Mouse (Mus musculus) small intestine, adult 2 months (tissue): ENCODE results near the gene Brsk2. TPM values are rescaled to one million over a fixed set of nuclear protein-coding genes. Genes with fewer than 3 reads are reported as not detected.

Source experiments
- H3K27ac ChIP-seq: fragments of 200-500 bp; 2 replicates; pipeline ENCODE4 v1.5.1; 2012; ENCODE audit warnings: low read depth, low read length, control low read depth, inconsistent platforms; ENCODE audit not compliant: insufficient read depth
- H3K27me3 ChIP-seq: fragments of 200-500 bp; 2 replicates; pipeline ENCODE4 v1.6.1; 2012; ENCODE audit warnings: mild to moderate bottlenecking, moderate library complexity, low read length, inconsistent platforms; ENCODE audit not compliant: control insufficient read depth, insufficient read depth
- H3K36me3 ChIP-seq: fragments of 200-500 bp; 2 replicates; pipeline ENCODE4 v1.6.1; 2012; ENCODE audit warnings: mild to moderate bottlenecking, low read length, control low read depth, inconsistent platforms; ENCODE audit not compliant: control insufficient read depth, insufficient read depth
- H3K4me1 ChIP-seq: fragments of 200-500 bp; 2 replicates; pipeline ENCODE4 v1.6.1; 2012; ENCODE audit warnings: low read length, inconsistent platforms, mixed read lengths; ENCODE audit not compliant: control insufficient read depth, insufficient read depth, insufficient read length
- H3K4me3 ChIP-seq: fragments of 200-500 bp; 2 replicates; pipeline ENCODE4 v1.5.1; 2012; ENCODE audit warnings: low read depth, mild to moderate bottlenecking, control low read depth, inconsistent platforms, low read length, moderate library complexity
- CTCF ChIP-seq: fragments of 200-500 bp; IDR thresholded peaks from 2 replicates; pipeline ENCODE4 v1.5.1; 2012; ENCODE audit warnings: low read depth, mild to moderate bottlenecking, control low read depth, inconsistent platforms, low read length, moderate library complexity, mixed read lengths; ENCODE audit not compliant: insufficient replicate concordance, insufficient read length; ENCODE audit errors: extremely low read depth
- POLR2A ChIP-seq: fragments of 200-500 bp; IDR thresholded peaks from 2 replicates; pipeline ENCODE4 v1.6.1; 2012; ENCODE audit warnings: low read depth, mild to moderate bottlenecking, control low read depth, inconsistent platforms, low read length, moderate library complexity
- WGBS: fragments of 180-500 bp; shearing (Covaris S2); methylation state at CpG from one replicate; pipeline ENCODE4 v1.1.7; 2018; 5-methylcytosine and 5-hydroxymethylcytosine counted together
- polyA plus RNA-seq: library from polyadenylated mRNA; depleted of rRNA; stranded (reverse); fragments of >200 nt; gene quantifications from 2 replicates; pipeline ENCODE4 v1.2.3, GENCODE M21; 2012

Brsk2 gene
- polyA plus RNA-seq, 1 experiment: 0.51 TPM

DNA sequence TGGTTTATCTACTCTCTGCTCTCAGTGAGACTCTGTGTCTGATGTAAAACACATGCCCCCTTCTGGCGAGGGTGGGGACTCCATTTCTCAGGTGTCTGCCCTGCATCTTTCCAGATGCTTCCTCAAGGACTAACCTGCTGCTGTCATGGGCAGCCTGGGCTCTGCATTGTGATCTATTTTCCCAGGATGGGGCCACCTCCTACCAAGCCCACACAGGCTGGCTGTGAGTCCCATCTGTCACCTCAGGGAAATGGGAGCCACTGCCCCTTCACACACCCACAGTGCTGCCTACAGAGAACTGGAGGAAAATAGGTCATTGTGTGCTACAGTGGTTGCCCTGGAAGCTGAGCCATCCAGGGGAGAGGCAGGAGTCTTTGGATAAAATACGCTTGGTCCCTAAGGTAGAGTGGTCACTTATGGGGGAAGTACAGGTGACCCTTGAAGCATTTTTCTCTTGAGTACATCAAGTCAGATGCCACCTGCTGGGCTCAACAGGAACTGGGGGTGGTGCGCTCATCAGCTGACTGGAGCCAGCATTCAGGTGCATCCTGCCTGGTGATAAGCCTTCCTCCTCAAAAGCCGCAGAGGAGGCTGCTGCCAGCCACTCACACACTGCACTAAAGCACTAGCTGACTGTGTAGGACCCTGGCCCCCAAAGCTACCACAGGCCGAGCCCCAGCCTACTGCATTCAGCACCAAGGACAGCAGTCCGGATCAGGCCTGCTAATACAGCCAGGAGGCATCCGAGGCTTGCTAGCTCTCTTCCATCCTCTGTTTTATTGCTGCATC is 23.5 kb downstream of the Brsk2 start:
- no peaks in the 10 kb centered on the region for H3K27me3 ChIP-seq
- H3K4me3 ChIP-seq: no peak overlapping the region
- WGBS: 20% methylated on average over 7 of the region's 7 CpGs
- no peak overlapping the region for H3K27ac ChIP-seq
- no peaks in the 10 kb centered on the region for H3K36me3 ChIP-seq
- no peaks in the 10 kb centered on the region for H3K4me1 ChIP-seq
- TF ChIP-seq CTCF (peak; percentile 56; the same call in 1 of the 2 replicates), POLR2A (no peak)

- 48% methylated on average over 6 of the region's 6 CpGs for WGBS
- Histone ChIP-seq H3K27me3 (no peaks in the 10 kb centered on the region), H3K4me1 (no peaks in the 10 kb centered on the region), H3K27ac (no peak overlapping the region), H3K4me3 (no peak overlapping the region), H3K36me3 (no peaks in the 10 kb centered on the region)
- no peak for TF ChIP-seq CTCF
- TF ChIP-seq POLR2A: no peak
These were observed 28.5 kb downstream of the Brsk2 start for GRCm38 (mm10) chr7:141978003-141978402.

- H3K4me1 ChIP-seq: no peaks in the 10 kb centered on the region
- no peak overlapping the region for H3K4me3 ChIP-seq
- no peak overlapping the region for H3K27ac ChIP-seq
- no peaks in the 10 kb centered on the region for H3K27me3 ChIP-seq
- TF ChIP-seq CTCF (no peak), POLR2A (no peak)
- no peaks in the 10 kb centered on the region for H3K36me3 ChIP-seq
- 79% methylated on average over 4 of the region's 4 CpGs for WGBS
These were observed 29.7 kb downstream of the Brsk2 start for GRCm38 (mm10) chr7:141979247-141979646.

- H3K4me1 ChIP-seq: no peaks in the 10 kb centered on the region
- TF ChIP-seq CTCF (no peak), POLR2A (no peak)
- H3K27ac ChIP-seq: no peak overlapping the region
- 78% methylated on average over 7 of the region's 7 CpGs for WGBS
- no peaks in the 10 kb centered on the region for H3K36me3 ChIP-seq
- H3K27me3 ChIP-seq: no peaks in the 10 kb centered on the region
- H3K4me3 ChIP-seq: no peak overlapping the region
These were observed 31.7 kb downstream of the Brsk2 start for GRCm38 (mm10) chr7:141981237-141981636.

DNA sequence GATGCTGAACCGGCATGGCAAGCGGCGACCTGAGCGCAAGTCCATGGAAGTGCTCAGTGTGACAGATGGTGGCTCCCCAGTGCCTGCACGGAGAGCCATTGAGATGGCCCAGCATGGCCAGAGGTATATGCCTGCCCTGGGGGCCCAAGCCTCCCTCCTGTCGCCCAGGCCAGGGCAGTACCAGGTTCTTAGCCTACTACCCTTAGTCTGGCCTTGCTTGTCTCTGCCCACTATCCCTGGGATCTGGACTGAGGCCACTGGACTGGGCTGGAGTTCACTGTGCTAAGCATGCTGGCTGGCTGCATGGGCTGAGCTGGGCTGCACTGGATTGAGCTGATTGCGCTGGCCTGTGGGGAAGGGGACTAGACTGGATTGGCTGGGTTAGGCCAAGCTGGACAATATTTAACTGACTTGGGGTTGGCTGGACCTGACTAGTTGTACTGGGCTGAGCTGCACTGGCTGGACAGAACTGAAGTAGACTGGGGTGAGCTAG is 38.8 kb downstream of the Brsk2 start:
- TF ChIP-seq CTCF (no peak), POLR2A (no peak)
- H3K27ac ChIP-seq: no peak overlapping the region
- WGBS: 86% methylated on average over 7 of the region's 7 CpGs
- no peaks in the 10 kb centered on the region for H3K27me3 ChIP-seq
- no peaks in the 10 kb centered on the region; the same call in 1 of the 2 replicates for H3K4me1 ChIP-seq
- no peaks in the 10 kb centered on the region for H3K36me3 ChIP-seq
- H3K4me3 ChIP-seq: no peak overlapping the region

- WGBS: 69% methylated on average over 2 of the region's 2 CpGs
- TF ChIP-seq POLR2A (no peak), CTCF (no peak)
- H3K4me1 ChIP-seq: no peaks in the 10 kb centered on the region; the same call in 1 of the 2 replicates
- H3K36me3 ChIP-seq: no peaks in the 10 kb centered on the region
- no peaks in the 10 kb centered on the region for H3K27me3 ChIP-seq
- H3K4me3 ChIP-seq: no peak overlapping the region
- H3K27ac ChIP-seq: no peak overlapping the region
These were observed 41.6 kb downstream of the Brsk2 start for GRCm38 (mm10) chr7:141991183-141991582.

DNA sequence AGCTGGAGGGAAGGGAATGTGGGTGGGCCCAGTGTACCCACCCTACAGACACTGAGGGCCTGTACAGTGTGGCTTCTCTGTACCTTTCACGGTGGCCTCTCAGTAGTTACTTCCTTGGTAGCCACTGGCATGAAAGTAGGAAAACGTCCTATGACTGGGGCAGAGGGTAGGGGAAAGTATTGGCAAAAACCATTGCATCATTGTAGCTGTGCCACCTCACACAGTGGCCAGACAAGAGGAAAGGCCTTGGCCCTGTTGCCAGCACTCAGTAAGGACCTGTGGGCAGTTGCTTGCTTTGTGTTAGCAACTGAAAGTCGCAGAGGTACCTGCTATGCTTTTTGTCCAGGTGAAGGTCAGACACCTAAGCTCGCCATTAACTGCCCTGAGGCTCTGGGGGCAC is 44.6 kb downstream of the Brsk2 start:
- TF ChIP-seq POLR2A (no peak), CTCF (no peak)
- Histone ChIP-seq H3K4me3 (no peak overlapping the region), H3K36me3 (no peaks in the 10 kb centered on the region), H3K27ac (no peak overlapping the region), H3K27me3 (no peaks in the 10 kb centered on the region), H3K4me1 (no peaks in the 10 kb centered on the region)
- 83% methylated on average over 4 of the region's 4 CpGs for WGBS
